Mouse (Mus musculus) intestine, embryonic 15.5 days (tissue): Measurements from ENCODE around the gene 1600014C23Rik. TPM values are rescaled to one million over a fixed set of nuclear protein-coding genes. Genes with fewer than 3 reads are reported as not detected.

Source experiments
- polyA plus RNA-seq: library from polyadenylated mRNA; unstranded; fragments of >200 nt; fragmentation: Nextera tagmentation; extraction: Ambion mirVana; gene quantifications from 2 replicates; pipeline ENCODE4 v1.2.1, GENCODE M21; 2015

1600014C23Rik gene
- polyA plus RNA-seq, 1 experiment from 2014 or later = 0.52 TPM

Other genes starting within 250 kb of the 1600014C23Rik start
- 17.0 and 18.9 TPM in 2 replicates for gene Aars2, start 227.0 kb downstream of the 1600014C23Rik start, polyA plus RNA-seq
- gene Tcte1, start 210.4 kb downstream of the 1600014C23Rik start, polyA plus RNA-seq = 0.13 and 0.33 TPM in 2 replicates
- gene Tmem151b, start 184.2 kb downstream of the 1600014C23Rik start, polyA plus RNA-seq = 2.5 and 2.7 TPM in 2 replicates
- gene Nfkbie, start 178.1 kb downstream of the 1600014C23Rik start, polyA plus RNA-seq = 4.8 and 4.9 TPM in 2 replicates
- gene Slc35b2, start 170.0 kb downstream of the 1600014C23Rik start, polyA plus RNA-seq = 124 and 128 TPM in 2 replicates
- gene Hsp90ab1, start 160.6 kb downstream of the 1600014C23Rik start, polyA plus RNA-seq = 1,578 and 1,609 TPM in 2 replicates
- gene Slc29a1, start 134.2 kb downstream of the 1600014C23Rik start, polyA plus RNA-seq = 80.0 and 85.4 TPM in 2 replicates
- 0.43 and 0.54 TPM in 2 replicates for gene Mymx, start 131.7 kb downstream of the 1600014C23Rik start, polyA plus RNA-seq
- gene Capn11, start 74.5 kb downstream of the 1600014C23Rik start, polyA plus RNA-seq = 0.34 and 0.40 TPM in 2 replicates
- gene Mrpl14, start 47.5 kb downstream of the 1600014C23Rik start, polyA plus RNA-seq = 147 TPM in 2 replicates
- 33.5 and 34.2 TPM in 2 replicates for gene Tmem63b, start 46.9 kb downstream of the 1600014C23Rik start, polyA plus RNA-seq